Mouse (Mus musculus): Measurements from ENCODE around the gene Haus7.
"Not testable (repeated sequence)": the region's sequence is repeated elsewhere in the genome, so short reads cannot be mapped to it uniquely, and the experiment has no call there.

Gene Haus7

DNA sequence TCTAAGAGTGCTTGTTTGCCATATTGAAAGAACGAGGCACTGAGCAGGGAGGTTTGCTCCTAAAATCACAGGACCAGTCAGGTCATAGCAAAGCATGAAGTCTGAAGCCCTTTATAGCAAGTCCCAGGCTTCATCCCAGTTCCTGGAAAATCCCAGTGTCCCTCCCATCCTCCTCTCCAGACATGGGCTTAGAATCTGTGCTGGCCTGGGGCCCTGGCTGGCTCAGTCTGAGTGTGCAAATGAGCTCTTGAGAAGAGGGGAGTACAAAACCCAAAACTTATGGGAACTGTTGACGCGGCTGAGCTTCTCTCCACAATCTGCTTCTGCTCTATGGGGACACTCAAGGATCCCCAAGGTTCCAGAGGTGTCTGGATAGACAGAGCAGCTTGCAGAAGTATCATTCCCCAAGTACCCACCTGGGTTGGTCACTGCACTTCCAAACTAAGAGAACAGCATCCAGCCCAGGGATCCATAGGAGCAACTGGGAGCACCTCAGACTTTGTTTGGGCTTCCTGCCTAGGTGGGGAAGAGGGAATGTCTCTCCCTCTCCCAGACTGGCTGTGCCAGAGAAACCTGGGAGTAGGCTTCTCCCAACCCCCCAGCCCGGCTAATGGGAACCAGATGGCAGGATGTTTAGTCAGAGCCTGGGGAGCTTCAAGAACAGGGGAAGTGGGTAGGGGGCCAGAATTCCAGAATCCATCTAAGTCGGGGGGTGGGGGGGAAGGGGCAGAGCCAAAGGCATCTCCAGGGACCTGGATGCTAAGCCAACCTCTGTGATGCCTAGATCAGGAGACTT is 8.8 kb upstream of the Haus7 start:
- DNase-seq (ENCODE audit: low spot score in 2 of 2) = no peak

DNA sequence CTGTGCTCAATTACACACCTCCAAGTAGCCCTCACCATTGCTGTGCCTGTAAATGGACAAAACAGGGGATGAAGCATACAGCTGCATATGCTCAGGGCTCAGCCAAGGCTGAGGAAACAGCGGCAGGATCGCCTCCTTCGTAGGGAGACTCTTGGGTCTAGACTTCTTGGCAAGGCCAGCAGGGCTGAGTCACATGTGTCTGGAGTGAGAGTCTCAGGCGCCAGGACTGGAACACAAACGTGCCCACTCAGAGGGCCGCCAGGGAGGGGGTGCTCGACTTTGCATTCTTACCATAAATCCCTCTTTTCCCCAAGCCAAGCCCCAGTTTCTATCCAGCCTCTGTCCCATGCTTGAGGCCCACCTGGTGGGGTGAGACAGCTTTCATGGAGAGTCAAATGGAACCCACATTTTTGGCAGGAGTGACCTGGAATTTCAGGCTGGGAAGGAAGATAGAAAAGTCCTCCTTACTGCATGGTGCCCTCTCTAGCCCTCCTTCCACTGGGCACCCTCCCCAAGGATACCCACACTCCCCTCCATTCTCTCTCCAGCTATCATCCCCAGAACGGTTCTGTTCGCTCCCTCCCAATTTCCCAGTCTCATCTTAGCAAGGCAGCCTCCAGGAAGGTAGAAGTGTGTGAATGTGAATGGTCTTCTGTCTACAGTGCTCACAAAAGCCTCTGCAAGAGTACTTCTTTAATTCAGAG is 6.8 kb upstream of the Haus7 start:
- no peak for DNase-seq (ENCODE audit: low spot score in 2 of 2)

DNA sequence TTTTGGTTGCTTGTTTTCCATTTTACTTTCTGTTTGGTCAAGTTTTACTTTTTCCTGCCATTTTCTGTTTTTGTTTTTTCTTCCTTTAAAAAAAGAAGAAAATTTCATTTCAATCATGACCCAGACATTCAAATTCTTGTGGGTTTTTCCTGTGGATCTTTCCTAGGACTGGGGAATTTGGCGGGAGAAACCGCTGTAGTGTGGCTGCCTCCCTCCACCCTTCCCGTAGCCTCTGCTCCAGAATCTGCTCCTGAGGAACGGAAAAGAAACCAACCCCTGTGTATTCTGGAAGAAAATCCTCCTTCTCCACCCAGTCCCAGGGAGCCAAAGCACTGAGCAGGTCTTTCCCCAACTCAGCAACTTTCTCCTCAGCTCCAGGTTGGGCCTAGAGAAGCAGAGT is 1.9 kb upstream of the Haus7 start:
- DNase-seq (ENCODE audit: low spot score in 2 of 2) = no peak

DNA sequence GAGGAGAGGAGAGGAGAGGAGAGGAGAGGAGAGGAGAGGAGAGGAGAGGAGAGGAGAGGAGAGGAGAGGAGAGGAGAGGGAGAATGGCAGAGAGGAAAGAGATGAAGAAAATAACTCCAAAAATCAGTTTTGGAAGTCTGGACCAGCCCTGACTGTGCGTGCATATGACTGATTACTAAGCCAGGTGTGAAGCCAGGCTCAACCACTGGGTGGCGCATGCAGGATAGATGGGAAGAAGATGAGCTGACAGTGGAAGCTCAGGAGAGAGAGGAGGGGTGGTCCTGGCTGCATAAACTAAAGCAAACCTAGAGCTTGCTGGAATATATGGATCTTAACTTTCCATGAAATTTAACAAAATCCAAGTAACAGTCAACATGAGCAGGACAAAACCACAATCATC is 6.9 kb downstream of the Haus7 start:
- DNase-seq (ENCODE audit: low spot score in 2 of 2) = peak; percentile 24 to 31

DNA sequence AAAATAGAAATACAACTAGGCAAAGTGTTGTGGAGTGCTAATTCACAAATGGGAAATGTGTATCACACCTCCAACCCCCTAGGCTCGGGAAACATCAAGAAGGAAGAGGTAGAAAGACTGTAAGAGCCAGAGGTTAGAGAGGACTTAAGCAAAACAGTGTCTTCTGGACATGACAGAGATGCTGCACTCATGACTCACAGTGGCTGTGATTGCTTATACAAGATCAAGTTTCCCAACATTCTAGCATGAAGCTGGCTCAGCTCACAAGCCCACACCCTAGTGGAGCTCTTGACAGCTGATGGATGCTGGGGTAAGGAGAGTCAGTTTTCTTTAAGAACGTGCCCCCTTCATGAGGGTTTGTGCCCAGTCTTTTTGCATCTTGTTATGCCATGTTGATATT is 17.4 kb downstream of the Haus7 start:
- no peak for DNase-seq (ENCODE audit: low spot score in 2 of 2)

DNA sequence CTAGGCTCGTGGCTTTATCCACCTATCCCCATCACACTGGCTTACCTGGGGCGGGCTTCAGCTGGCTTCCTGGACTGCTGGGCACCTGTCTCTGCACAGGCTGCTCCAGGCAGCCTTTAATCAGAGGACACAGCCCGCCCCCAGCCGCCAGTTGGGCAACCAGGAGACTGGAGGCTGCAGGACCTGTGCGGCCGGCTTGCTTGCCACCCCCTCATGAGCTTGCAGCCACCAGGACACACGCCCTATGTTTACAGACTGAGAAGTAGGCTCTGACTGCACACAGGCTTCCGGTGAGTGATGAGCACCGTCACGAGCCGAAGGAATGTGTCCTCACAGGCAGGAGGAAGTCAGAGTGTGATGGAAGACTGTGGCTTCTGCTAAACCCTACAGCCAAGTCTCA is 23.6 kb downstream of the Haus7 start, which contains the start of gene Trex2:
TSS of gene Trex2 (minus strand) at position 93 of the 400 bp plus-strand sequence.
- no peak for DNase-seq (ENCODE audit: low spot score in 2 of 2)

DNA sequence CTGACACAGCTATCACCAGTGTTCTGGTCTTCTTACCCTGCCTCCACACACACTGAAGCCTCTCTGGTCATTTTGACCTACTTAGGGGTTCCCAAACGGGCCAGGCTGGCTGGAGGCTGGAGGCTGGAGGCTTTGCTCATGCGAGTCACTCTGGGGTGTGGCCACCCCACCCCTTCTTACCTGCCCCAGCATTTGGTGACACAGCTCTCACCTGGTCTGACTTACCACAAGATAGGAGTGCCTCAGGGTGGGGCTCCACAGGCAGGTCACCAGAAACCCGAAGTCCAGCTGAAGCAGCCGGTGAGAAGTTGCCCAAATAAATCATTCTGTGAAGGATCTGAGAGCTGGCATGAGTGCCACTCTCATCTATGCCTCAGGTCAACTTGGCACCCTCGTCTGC is 26.0 kb downstream of the Haus7 start:
- DNase-seq (ENCODE audit: low spot score in 2 of 2) = no peak

DNA sequence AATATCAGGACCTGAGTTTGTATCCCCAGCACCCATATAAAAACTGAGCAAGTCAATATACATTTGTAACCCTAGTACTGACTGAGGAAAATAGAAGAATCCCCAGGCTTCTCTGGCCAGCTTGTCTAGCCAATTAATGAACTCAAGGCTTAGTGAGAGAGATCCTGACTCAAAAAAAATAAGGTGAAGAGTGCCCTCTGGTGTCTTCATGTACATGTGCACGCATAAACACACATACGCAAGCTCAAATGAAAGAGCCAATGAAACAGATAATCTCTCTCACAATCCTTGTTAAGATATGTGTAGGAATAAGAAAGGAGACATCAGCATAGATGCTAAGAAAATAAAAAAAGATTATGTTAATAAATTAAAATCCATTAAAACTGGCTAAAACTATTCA is 28.8 kb downstream of the Haus7 start:
- peak in 1 of 2 experiments; percentile 1 for DNase-seq (ENCODE audit: low spot score in 2 of 2)

DNA sequence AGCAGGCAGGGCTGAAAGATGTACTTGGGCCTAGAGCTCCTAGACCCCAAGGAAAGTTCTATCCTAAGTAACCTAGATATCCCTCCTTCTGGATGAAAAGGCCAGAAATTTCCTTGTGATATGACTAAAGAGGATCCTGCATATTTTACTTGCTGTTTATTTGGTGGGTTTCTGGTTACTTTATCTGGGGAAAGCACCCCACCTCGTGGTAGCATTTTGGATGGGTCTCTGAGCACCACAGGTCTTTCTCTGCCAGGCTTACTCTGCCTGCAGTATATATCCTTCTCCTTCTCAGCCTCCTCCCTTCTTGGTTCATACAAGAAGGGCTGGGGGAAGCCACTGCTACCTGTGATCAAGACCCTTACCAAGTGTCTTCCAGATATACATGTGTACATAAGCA is 46.1 kb downstream of the Haus7 start:
- DNase-seq (ENCODE audit: low spot score in 2 of 2) = no peak

DNA sequence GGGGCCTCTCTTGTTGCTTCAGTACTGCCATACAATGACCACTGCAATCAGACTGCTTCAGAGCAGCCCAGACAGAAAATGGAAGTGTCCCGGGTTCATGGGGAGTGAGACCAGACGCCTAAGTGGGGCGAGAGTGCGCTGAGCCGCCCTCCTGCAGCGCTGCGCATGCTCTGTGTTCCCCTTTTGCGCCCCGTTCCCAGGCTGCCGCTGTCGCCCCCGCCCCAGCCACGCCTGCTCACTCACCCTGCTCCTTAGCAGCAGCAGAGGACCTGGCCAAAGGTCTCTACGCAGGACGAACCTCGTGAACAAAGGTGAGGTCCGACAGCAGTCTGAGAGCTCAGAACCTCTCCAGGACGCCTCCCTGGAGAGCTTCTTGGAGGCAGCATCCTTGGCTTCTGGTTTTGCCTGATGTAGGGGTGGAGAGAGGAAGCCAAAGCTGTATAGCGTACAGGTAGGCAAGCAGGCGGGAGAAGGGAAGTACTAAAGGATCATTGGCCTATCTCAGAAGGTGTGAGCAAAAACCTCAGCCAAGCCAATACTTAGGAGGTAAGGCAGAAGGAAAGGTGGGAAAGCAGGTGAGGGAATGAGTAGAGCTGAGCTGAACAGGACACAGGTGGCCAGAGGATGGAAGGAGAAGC is 47.8 kb downstream of the Haus7 start, which contains the start of gene Zfp92:
TSS of gene Zfp92 (plus strand) at position 217 of the 638 bp plus-strand sequence.
- DNase-seq (ENCODE audit: low spot score in 2 of 2) = no peak

DNA sequence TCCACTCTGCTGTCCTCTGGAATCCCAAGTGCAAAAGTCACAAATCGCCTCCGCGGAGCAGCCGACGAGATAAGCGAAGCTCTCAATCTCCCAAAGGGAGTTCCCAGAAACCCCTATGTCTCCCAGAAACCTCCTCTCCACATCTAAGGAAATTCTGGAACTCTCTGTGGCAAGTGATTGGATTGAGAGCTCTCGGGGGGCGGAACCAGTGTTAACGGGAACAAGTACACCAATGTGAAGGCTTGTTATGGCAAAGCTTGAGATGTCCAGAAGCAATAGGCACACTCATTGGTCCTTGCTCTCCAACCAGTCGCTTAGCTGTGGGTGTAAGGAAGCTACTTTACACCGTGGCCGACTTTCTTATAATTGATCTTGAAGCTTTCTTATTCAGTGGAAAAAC is 57.2 kb downstream of the Haus7 start:
- DNase-seq (ENCODE audit: low spot score in 2 of 2) = no peak

DNA sequence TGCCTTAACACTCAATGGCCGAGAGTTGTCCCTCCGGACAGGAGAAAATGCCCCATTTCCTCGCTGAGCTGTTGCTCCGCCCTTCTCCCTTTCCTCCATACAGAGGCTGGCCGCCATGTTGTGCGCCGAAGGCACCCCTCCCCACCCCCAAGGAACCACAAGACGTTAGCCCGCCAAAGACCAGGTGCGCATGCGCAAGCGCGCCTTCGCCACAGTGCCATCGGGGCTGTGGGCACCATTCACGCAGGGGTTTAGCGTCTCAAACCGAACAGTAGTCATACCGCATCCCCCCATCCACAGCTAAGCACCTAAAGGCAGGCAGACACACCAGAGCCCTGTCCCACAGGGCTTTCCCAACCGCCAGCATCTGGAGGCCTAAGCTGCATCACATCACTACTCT is 57.9 kb downstream of the Haus7 start:
- no peak for DNase-seq (ENCODE audit: low spot score in 2 of 2)

DNA sequence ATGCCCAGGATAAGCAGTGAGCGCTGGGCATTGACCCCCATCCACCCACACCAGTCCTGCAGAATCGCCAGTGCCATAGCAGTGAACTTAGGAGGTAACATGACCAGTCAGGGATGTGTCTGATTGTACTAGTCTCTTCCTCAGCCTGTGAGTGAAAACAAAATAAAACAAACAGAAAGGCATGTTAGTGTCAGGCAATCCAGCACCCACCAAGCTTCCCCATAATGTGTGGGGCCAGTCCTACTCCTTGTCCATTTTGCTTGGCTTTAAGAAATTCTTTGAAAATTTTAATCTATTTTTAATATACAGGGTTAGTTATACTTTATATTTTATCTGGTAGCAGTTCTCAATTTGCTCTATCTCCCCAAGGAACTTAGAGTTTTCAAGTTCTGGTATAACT is 60.2 kb downstream of the Haus7 start, which contains the start of gene Gm18336:
TSS of gene Gm18336 (minus strand) at position 101 of the 400 bp plus-strand sequence.
- DNase-seq (ENCODE audit: low spot score in 2 of 2) = not testable (repeated sequence)

DNA sequence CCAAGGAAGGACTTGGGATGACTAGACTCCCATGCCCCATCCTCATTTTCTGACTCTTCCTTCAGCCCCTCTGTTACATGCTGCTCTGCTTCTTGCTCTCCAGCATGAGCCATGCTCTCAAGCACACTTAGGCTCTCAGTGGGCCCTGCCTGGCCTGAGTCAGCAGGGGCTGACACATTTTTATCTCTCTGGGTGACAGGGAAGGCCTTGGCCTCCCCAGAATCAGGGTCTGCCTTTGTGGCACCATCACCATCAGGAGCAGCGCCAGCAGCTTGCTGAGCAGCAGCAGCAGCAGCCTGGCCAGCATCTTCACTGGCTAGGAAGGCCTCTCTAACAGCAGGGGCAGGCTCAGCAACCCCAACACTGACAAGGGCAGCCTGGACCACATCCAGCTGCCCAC is 62.4 kb downstream of the Haus7 start:
- no peak for DNase-seq (ENCODE audit: low spot score in 2 of 2)

DNA sequence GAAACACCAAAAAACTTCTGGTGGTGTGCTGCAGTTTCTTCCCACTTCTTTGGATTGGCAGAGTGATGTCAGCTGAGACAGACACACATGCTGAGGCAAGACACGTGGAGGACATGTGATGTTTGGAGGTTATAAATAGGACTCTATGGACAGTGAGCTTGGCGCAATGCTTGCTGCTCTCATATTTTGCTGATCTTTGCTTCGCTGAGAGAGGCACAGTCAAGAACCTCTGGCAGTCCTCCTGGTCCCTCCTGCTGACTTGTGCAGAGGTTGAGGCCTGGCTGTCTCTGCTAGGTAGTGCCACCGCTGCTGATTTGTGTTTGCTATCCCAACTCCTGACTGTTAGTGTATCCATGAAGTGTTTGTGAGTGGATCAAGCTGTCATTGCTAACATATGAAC is 67.4 kb downstream of the Haus7 start:
- no peak for DNase-seq (ENCODE audit: low spot score in 2 of 2)

Data from spleen, postnatal 36 days (tissue).